Mouse (Mus musculus): ENCODE measurements around the gene Dhx40. TPM values are rescaled to one million over a fixed set of nuclear protein-coding genes. Genes with fewer than 3 reads are reported as not detected.
A peak's percentile ranks its signal among the peaks of the same experiment; 100 is the strongest.
"Not testable (repeated sequence)": the region's sequence is repeated elsewhere in the genome, so short reads cannot be mapped to it uniquely, and the experiment has no call there.

The Dhx40 gene
- polyA plus RNA-seq, 1 experiment from 2014 or later = 34.2 TPM

GRCm38 (mm10) chr11:86813256-86813655, 5.7 kb upstream of the Dhx40 start:
- ATAC-seq; H3K36me3 ChIP-seq; H3K4me3 ChIP-seq (replicated peaks); H3K9me3 ChIP-seq; H3K4me1 ChIP-seq (replicated peaks); H3K27me3 ChIP-seq; H3K27ac ChIP-seq; H3K9ac ChIP-seq (replicated peaks); H3K4me2 ChIP-seq (replicated peaks): not testable (repeated sequence)
- 72% methylated on average over 6 of the region's 11 CpGs for WGBS

GRCm38 (mm10) chr11:86811326-86811630, 3.7 kb upstream of the Dhx40 start:
- no peak for ATAC-seq
- H3K4me3 ChIP-seq (replicated peaks) = no peak overlapping the region
- no peak overlapping the region for H3K4me2 ChIP-seq (replicated peaks)
- no peak overlapping the region for H3K27ac ChIP-seq
- H3K4me1 ChIP-seq (replicated peaks) = peaks cover 6% of the 10 kb centered on the region
- 88% methylated on average over 1 of the region's 1 CpGs for WGBS
- no peaks in the 10 kb centered on the region for H3K36me3 ChIP-seq
- H3K9me3 ChIP-seq = no peaks in the 10 kb centered on the region
- H3K9ac ChIP-seq (replicated peaks) = no peak overlapping the region
- 0 out of 2 replicates have a peak, but pooled peaks cover 4% of the 10 kb centered on the region for H3K27me3 ChIP-seq

GRCm38 (mm10) chr11:86810572-86811325, 3.2 kb upstream of the Dhx40 start:
- no peaks in the 10 kb centered on the region for H3K9me3 ChIP-seq
- WGBS = 87% methylated on average over 2 of the region's 2 CpGs

GRCm38 (mm10) chr11:86809828-86810227, 2.3 kb upstream of the Dhx40 start:
- no peaks in the 10 kb centered on the region for H3K9me3 ChIP-seq
- H3K4me1 ChIP-seq (replicated peaks) = peaks cover 10% of the 10 kb centered on the region
- H3K27me3 ChIP-seq = 0 out of 2 replicates have a peak, but pooled peaks cover 4% of the 10 kb centered on the region
- no peak overlapping the region for H3K4me2 ChIP-seq (replicated peaks)
- H3K9ac ChIP-seq (replicated peaks) = no peak overlapping the region
- WGBS = 69% methylated on average over 4 of the region's 4 CpGs
- H3K36me3 ChIP-seq = peaks cover 3% of the 10 kb centered on the region; the same call in 1 of the 2 replicates
- no peak for ATAC-seq
- H3K4me3 ChIP-seq (replicated peaks) = no peak overlapping the region
- H3K27ac ChIP-seq = no peak overlapping the region

More at GRCm38 (mm10) chr11:86810572-86811325, 3.2 kb upstream of the Dhx40 start:
- H3K4me2 ChIP-seq (replicated peaks) = no peak overlapping the region
- H3K27ac ChIP-seq = no peak overlapping the region
- H3K9ac ChIP-seq (replicated peaks) = no peak overlapping the region
- H3K4me1 ChIP-seq (replicated peaks) = peaks cover 10% of the 10 kb centered on the region
- no peak for ATAC-seq
- no peak overlapping the region for H3K4me3 ChIP-seq (replicated peaks)
- no peaks in the 10 kb centered on the region for H3K36me3 ChIP-seq
- 0 out of 2 replicates have a peak, but pooled peaks cover 4% of the 10 kb centered on the region for H3K27me3 ChIP-seq

- peak overlapping the region; percentile 79 for H3K27ac ChIP-seq
- under 1% methylated on average over 25 of the region's 25 CpGs for WGBS
- H3K36me3 ChIP-seq = peaks cover 27% of the 10 kb centered on the region
- ATAC-seq = peak; percentile 94
- H3K4me3 ChIP-seq (replicated peaks) = peak overlapping the region; percentile 85
- H3K4me2 ChIP-seq (replicated peaks) = peak overlapping the region; percentile 68
- peaks cover 10% of the 10 kb centered on the region for H3K4me1 ChIP-seq (replicated peaks)
- 0 out of 2 replicates have a peak, but pooled peaks cover 4% of the 10 kb centered on the region for H3K27me3 ChIP-seq
- no peaks in the 10 kb centered on the region for H3K9me3 ChIP-seq
- peak overlapping the region; percentile 68 for H3K9ac ChIP-seq (replicated peaks)
These were observed 507 bp downstream of the Dhx40 start for GRCm38 (mm10) chr11:86807001-86807477.

GRCm38 (mm10) chr11:86794161-86794560, 13.4 kb downstream of the Dhx40 start:
- no peak overlapping the region for H3K9ac ChIP-seq (replicated peaks)
- no peaks in the 10 kb centered on the region for H3K4me1 ChIP-seq (replicated peaks)
- no peak for ATAC-seq
- H3K9me3 ChIP-seq = no peaks in the 10 kb centered on the region
- H3K4me2 ChIP-seq (replicated peaks) = no peak overlapping the region
- WGBS = 71% methylated on average over 1 of the region's 1 CpGs
- peaks cover 64% of the 10 kb centered on the region for H3K36me3 ChIP-seq
- H3K4me3 ChIP-seq (replicated peaks) = no peak overlapping the region
- no peak overlapping the region for H3K27ac ChIP-seq
- H3K27me3 ChIP-seq = no peaks in the 10 kb centered on the region

- not testable (repeated sequence) for H3K9ac ChIP-seq (replicated peaks); H3K4me1 ChIP-seq (replicated peaks); H3K9me3 ChIP-seq; ATAC-seq; H3K4me2 ChIP-seq (replicated peaks); H3K4me3 ChIP-seq (replicated peaks); H3K27me3 ChIP-seq; H3K27ac ChIP-seq
- 97% methylated on average over 5 of the region's 5 CpGs for WGBS
- H3K36me3 ChIP-seq = peaks cover 68% of the 10 kb centered on the region
These were observed 20.1 kb downstream of the Dhx40 start for GRCm38 (mm10) chr11:86787436-86787835.

- Histone ChIP-seq H3K27me3 (no peaks in the 10 kb centered on the region), H3K27ac (no peak overlapping the region), H3K4me1 (replicated peaks) (no peaks in the 10 kb centered on the region), H3K9ac (replicated peaks) (no peak overlapping the region), H3K4me3 (replicated peaks) (no peak overlapping the region), H3K36me3 (peaks cover 78% of the 10 kb centered on the region), H3K4me2 (replicated peaks) (no peak overlapping the region), H3K9me3 (no peaks in the 10 kb centered on the region)
- ATAC-seq = no peak
- 97% methylated on average over 2 of the region's 2 CpGs for WGBS
These were observed 21.8 kb downstream of the Dhx40 start for GRCm38 (mm10) chr11:86785767-86786166.

- H3K27ac ChIP-seq = no peak overlapping the region
- no peak overlapping the region for H3K4me2 ChIP-seq (replicated peaks)
- 90% methylated on average over 4 of the region's 4 CpGs for WGBS
- no peak for ATAC-seq
- peaks cover 46% of the 10 kb centered on the region for H3K36me3 ChIP-seq
- H3K9me3 ChIP-seq = no peaks in the 10 kb centered on the region
- no peaks in the 10 kb centered on the region for H3K27me3 ChIP-seq
- no peak overlapping the region for H3K4me3 ChIP-seq (replicated peaks)
- H3K9ac ChIP-seq (replicated peaks) = no peak overlapping the region
- no peaks in the 10 kb centered on the region for H3K4me1 ChIP-seq (replicated peaks)
These were observed 37.7 kb downstream of the Dhx40 start for GRCm38 (mm10) chr11:86769884-86770283.

- no peaks in the 10 kb centered on the region for H3K27me3 ChIP-seq
- H3K9ac ChIP-seq (replicated peaks) = no peak overlapping the region
- no peak overlapping the region for H3K4me2 ChIP-seq (replicated peaks)
- ATAC-seq = no peak
- no peak overlapping the region for H3K4me3 ChIP-seq (replicated peaks)
- H3K9me3 ChIP-seq = no peaks in the 10 kb centered on the region
- no peaks in the 10 kb centered on the region for H3K4me1 ChIP-seq (replicated peaks)
- no peak overlapping the region for H3K27ac ChIP-seq
- H3K36me3 ChIP-seq = peaks cover 2% of the 10 kb centered on the region; the same call in 1 of the 2 replicates
- WGBS = 95% methylated on average over 2 of the region's 2 CpGs
These were observed 43.0 kb downstream of the Dhx40 start for GRCm38 (mm10) chr11:86764501-86764900.

GRCm38 (mm10) chr11:86763127-86763526, 44.4 kb downstream of the Dhx40 start:
- H3K27me3 ChIP-seq; ATAC-seq; H3K9ac ChIP-seq (replicated peaks); H3K4me3 ChIP-seq (replicated peaks); H3K9me3 ChIP-seq; H3K36me3 ChIP-seq; H3K4me2 ChIP-seq (replicated peaks); H3K4me1 ChIP-seq (replicated peaks); H3K27ac ChIP-seq: not testable (repeated sequence)
- WGBS = 95% methylated on average over 11 of the region's 11 CpGs

GRCm38 (mm10) chr11:86760357-86760756, 47.2 kb downstream of the Dhx40 start:
- no peak overlapping the region for H3K4me2 ChIP-seq (replicated peaks)
- H3K9ac ChIP-seq (replicated peaks) = no peak overlapping the region
- peaks cover 20% of the 10 kb centered on the region for H3K4me1 ChIP-seq (replicated peaks)
- H3K4me3 ChIP-seq (replicated peaks) = no peak overlapping the region
- H3K27me3 ChIP-seq = no peaks in the 10 kb centered on the region
- H3K27ac ChIP-seq = no peak overlapping the region
- no peaks in the 10 kb centered on the region for H3K9me3 ChIP-seq
- ATAC-seq = no peak
- H3K36me3 ChIP-seq = no peaks in the 10 kb centered on the region

GRCm38 (mm10) chr11:86759886-86760285, 47.7 kb downstream of the Dhx40 start:
- Histone ChIP-seq H3K27ac (no peak overlapping the region), H3K4me1 (replicated peaks) (peaks cover 24% of the 10 kb centered on the region), H3K4me2 (replicated peaks) (no peak overlapping the region), H3K9ac (replicated peaks) (no peak overlapping the region), H3K9me3 (no peaks in the 10 kb centered on the region), H3K36me3 (no peaks in the 10 kb centered on the region), H3K4me3 (replicated peaks) (no peak overlapping the region), H3K27me3 (no peaks in the 10 kb centered on the region)
- no peak for ATAC-seq
- 91% methylated on average over 2 of the region's 2 CpGs for WGBS

Data from midbrain, embryonic 13.5 days (tissue).